Comparison of ENCODE assay signal across 10 mouse cellular contexts in the genomic region with DNA sequence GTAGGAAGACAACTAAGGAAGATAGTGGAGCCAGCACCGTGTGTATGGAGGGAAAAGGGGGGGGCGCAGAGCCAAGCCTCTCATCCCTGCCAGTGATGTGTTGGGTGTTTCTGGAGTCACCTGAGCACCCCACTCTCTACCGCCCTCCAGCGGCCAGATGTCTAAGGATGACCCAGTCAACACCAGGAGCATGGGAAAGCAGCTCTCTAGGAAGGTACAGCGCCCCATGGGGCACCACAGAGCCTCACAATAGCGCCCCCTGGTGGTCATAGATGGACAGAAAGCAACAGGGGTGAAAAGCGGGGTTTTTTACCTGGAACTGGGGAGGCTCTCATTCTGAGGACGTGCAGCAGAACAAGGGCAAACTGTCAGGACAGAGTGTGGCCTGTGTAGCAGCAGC. TPM values are rescaled to one million over a fixed set of nuclear protein-coding genes. Genes with fewer than 3 reads are reported as not detected.
A peak's percentile ranks its signal among the peaks of the same experiment; 100 is the strongest.
DNase-seq lines count a peak whose midpoint lies in the region.
"Had no signal": no experiment of that assay in that cellular context is flagged by ENCODE, and none has a peak within 500 bp of the region (broad histone marks: within the 10 kb centered on the region; RNA-seq: fewer than 3 reads in every experiment).

No protein-coding gene starts in this region.

- H3K27ac ChIP-seq in limb, embryonic 10.5 days, result no peak overlapping the region
- H3K27ac ChIP-seq: heart, embryonic 13.5 days had no signal

- DNase-seq in cerebellum, postnatal 14 days, result peak; percentile 21 to 60
- DNase-seq in cerebellum, adult 18-20 months, result no peak
- DNase-seq in ovary, postnatal 36 days (ENCODE audit: low spot score), result peak; percentile 36
- DNase-seq in ovary, adult 18-20 months (ENCODE audit: low spot score), result no peak
- DNase-seq in embryo, embryonic 11 days, result peak; percentile 56
- peak; percentile 69 for DNase-seq in limb, embryonic 10.5 days (ENCODE audit: low spot score)
- DNase-seq in naive thymus-derived CD4-positive, alpha-beta T cell, adult 2 months (ENCODE audit: low read depth), result peak; percentile 75
- DNase-seq in frontal cortex, adult 2 months (ENCODE audit: extremely low spot score in 1 of 2, low spot score in 1 of 2), result no peak

- H3K27me3 ChIP-seq in limb, embryonic 10.5 days (ENCODE audit: low read depth, poor library complexity, severe bottlenecking), result no peaks in the 10 kb centered on the region
- H3K27me3 ChIP-seq: heart, embryonic 13.5 days; Patski had no signal

- no peaks in the 10 kb centered on the region for H3K36me3 ChIP-seq in limb, embryonic 10.5 days
- H3K36me3 ChIP-seq: heart, embryonic 13.5 days had no signal

- H3K4me1 ChIP-seq in limb, embryonic 10.5 days, result no peaks in the 10 kb centered on the region

- H3K9me3 ChIP-seq in limb, embryonic 10.5 days (replicated peaks), result no peaks in the 10 kb centered on the region
- H3K9me3 ChIP-seq: heart, embryonic 13.5 days had no signal

- no peak overlapping the region for H3K4me3 ChIP-seq in limb, embryonic 10.5 days
- H3K4me3 ChIP-seq: heart, embryonic 13.5 days had no signal

- 33% methylated on average over 8 of the region's 8 CpGs for WGBS in limb, embryonic 10.5 days

RNA-seq across cellular contexts. Expression of a gene that starts 29.2 kb away (rescaled TPM):
- polyA plus RNA-seq in limb, embryonic 10.5 days (2016; fragmentation: Nextera tagmentation; extraction: Ambion mirVana), result 50.3 and 53.7 TPM in 2 replicates
- polyA plus RNA-seq in frontal cortex, adult 2 months (2012; rRNA removed), result 155 and 168 TPM in 2 replicates

RNA-seq across cellular contexts. Expression of a gene that starts 37.0 kb away (rescaled TPM):
- polyA plus RNA-seq in limb, embryonic 10.5 days (2016; fragmentation: Nextera tagmentation; extraction: Ambion mirVana), result 25.6 and 27.0 TPM in 2 replicates
- polyA plus RNA-seq in frontal cortex, adult 2 months (2012; rRNA removed), result 9.6 and 11.2 TPM in 2 replicates

Comparison
In these comparisons a context has a peak if more than half of its experiments do, and no peak if none do; other contexts are left out.
1. DNase-seq: peak in cerebellum, postnatal 14 days (2 of 2), ovary, postnatal 36 days (single experiment), embryo, embryonic 11 days (single experiment), limb, embryonic 10.5 days (single experiment) and naive thymus-derived CD4-positive, alpha-beta T cell, adult 2 months (single experiment); none in cerebellum, adult 18-20 months (0 of 2), ovary, adult 18-20 months (single experiment) and frontal cortex, adult 2 months (0 of 2).